Mouse (Mus musculus): ENCODE data around the gene Gm10645. TPM values are rescaled to one million over a fixed set of nuclear protein-coding genes. Genes with fewer than 3 reads are reported as not detected.

Gm10645 gene
- polyA plus RNA-seq, 1 experiment from 2014 or later: 0.29 TPM

DNA sequence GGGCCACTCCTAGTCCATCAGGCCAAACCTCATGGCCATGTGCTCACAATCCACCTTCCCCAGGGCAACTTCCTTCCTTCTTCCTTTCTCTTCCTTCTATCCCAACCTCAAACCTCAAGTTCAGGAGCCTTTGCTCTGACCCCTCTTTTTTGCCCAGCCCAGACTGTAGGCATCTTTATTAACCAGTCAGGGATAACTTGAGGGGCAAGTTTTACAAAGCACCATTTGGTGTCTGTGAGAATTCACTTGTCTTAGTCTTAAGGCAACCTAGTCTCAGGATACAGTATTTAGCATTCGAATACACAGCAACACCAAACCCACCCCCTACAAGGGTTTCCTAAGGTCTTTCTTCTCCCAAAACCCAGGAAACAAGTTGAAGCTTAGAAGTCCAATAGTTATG lies 6.4 kb downstream of the Gm10645 start:
- no peaks in the 10 kb centered on the region for H3K27me3 ChIP-seq (ENCODE audit: insufficient read depth, low read length)
- H3K9ac ChIP-seq (replicated peaks): no peak overlapping the region
- no peak overlapping the region for H3K4me3 ChIP-seq (ENCODE audit: low read depth, low read length)
- H3K36me3 ChIP-seq (replicated peaks; ENCODE audit: insufficient read depth, low read length): no peaks in the 10 kb centered on the region
- no peak overlapping the region for H3K27ac ChIP-seq (ENCODE audit: low read depth)
- H3K9me3 ChIP-seq (ENCODE audit: low read length): no peaks in the 10 kb centered on the region
- DNase-seq (no peak), ATAC-seq (no peak)
- no peak for TF ChIP-seq EP300 (IDR thresholded peaks at IDR 0.05; ENCODE audit: low read depth)
- TF ChIP-seq CTCF (IDR thresholded peaks at IDR 0.05; ENCODE audit: low read depth): no peak
- 0 out of 2 replicates have a peak, but pooled peaks cover 5% of the 10 kb centered on the region for H3K4me1 ChIP-seq (ENCODE audit: insufficient read depth)
- 68% methylated on average over 1 of the region's 1 CpGs for WGBS (ENCODE audit: insufficient replicate concordance)
- no peak overlapping the region for H3K4me2 ChIP-seq (ENCODE audit: low read depth, low read length)

DNA sequence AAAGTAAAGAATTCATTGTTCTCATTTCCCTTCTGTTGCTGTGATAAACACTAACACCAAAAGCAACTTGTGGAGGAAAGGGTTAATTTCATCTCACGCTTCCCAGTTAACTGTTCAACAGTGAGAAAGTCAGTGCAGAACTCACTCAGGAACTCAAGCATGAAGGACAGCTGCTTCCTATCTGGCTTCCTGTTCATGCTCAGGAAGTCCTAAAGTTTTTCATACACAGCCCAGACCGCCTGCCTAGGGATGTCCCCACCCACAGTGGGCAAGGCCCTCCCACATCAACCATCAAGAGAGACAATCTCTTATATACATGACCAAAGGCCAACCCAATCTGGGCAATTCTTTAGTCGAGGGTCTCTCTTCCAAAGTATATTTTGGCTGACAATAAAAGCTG lies 7.0 kb downstream of the Gm10645 start:
- no peak overlapping the region for H3K4me2 ChIP-seq (ENCODE audit: low read depth, low read length)
- 0 out of 2 replicates have a peak, but pooled peaks cover 5% of the 10 kb centered on the region for H3K4me1 ChIP-seq (ENCODE audit: insufficient read depth)
- WGBS (ENCODE audit: insufficient replicate concordance): 39% methylated on average over 3 of the region's 3 CpGs
- no peaks in the 10 kb centered on the region for H3K9me3 ChIP-seq (ENCODE audit: low read length)
- no peak overlapping the region for H3K4me3 ChIP-seq (ENCODE audit: low read depth, low read length)
- H3K27ac ChIP-seq (ENCODE audit: low read depth): no peak overlapping the region
- H3K36me3 ChIP-seq (replicated peaks; ENCODE audit: insufficient read depth, low read length): no peaks in the 10 kb centered on the region
- no peaks in the 10 kb centered on the region for H3K27me3 ChIP-seq (ENCODE audit: insufficient read depth, low read length)
- H3K9ac ChIP-seq (replicated peaks): no peak overlapping the region
- TF ChIP-seq CTCF (IDR thresholded peaks at IDR 0.05; ENCODE audit: low read depth): no peak
- TF ChIP-seq EP300 (IDR thresholded peaks at IDR 0.05; ENCODE audit: low read depth): no peak
- ATAC-seq (peak; percentile 36; the same call in 1 of the 2 replicates), DNase-seq (no peak)

DNA sequence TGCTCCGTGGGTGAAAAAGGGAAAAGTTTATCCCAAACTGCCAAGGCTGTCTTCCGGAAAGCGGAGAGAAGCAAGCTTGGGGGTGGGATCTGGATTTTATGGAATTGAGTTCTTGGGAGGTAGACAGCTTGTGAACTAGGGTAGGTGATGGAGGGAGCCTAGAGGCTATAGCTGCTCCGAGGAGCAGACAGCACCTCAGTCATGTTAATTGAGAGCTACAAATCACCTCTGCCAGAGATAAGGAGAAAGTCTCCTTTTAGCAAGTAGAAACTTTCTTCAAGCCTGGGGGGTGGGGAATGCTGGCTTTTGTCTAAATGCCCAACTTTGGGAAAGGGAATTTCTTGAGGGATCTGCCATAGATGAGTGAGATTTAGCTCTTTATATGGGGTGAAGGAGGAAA lies 10.9 kb downstream of the Gm10645 start:
- Histone ChIP-seq H3K36me3 (replicated peaks; ENCODE audit: insufficient read depth, low read length) (no peaks in the 10 kb centered on the region), H3K27me3 (ENCODE audit: insufficient read depth, low read length) (no peaks in the 10 kb centered on the region), H3K4me1 (ENCODE audit: insufficient read depth) (0 out of 2 replicates have a peak, but pooled peaks cover 5% of the 10 kb centered on the region), H3K4me3 (ENCODE audit: low read depth, low read length) (no peak overlapping the region), H3K9me3 (ENCODE audit: low read length) (no peaks in the 10 kb centered on the region), H3K27ac (ENCODE audit: low read depth) (no peak overlapping the region), H3K9ac (replicated peaks) (no peak overlapping the region), H3K4me2 (ENCODE audit: low read depth, low read length) (no peak overlapping the region)
- DNase-seq (no peak), ATAC-seq (no peak)
- no peak for TF ChIP-seq EP300 (IDR thresholded peaks at IDR 0.05; ENCODE audit: low read depth)
- no peak for TF ChIP-seq CTCF (IDR thresholded peaks at IDR 0.05; ENCODE audit: low read depth)
- WGBS (ENCODE audit: insufficient replicate concordance): 44% methylated on average over 4 of the region's 4 CpGs

GRCm38 (mm10) chr8:83152470-83152869 lies 13.5 kb downstream of the Gm10645 start:
- no peak for ATAC-seq
- no peak overlapping the region for H3K4me2 ChIP-seq (ENCODE audit: low read depth, low read length)
- H3K4me3 ChIP-seq (ENCODE audit: low read depth, low read length): no peak overlapping the region
- no peaks in the 10 kb centered on the region for H3K36me3 ChIP-seq (replicated peaks; ENCODE audit: insufficient read depth, low read length)
- no peak for DNase-seq
- H3K4me1 ChIP-seq (ENCODE audit: insufficient read depth): 0 out of 2 replicates have a peak, but pooled peaks cover 2% of the 10 kb centered on the region
- no peak for TF ChIP-seq CTCF (IDR thresholded peaks at IDR 0.05; ENCODE audit: low read depth)
- no peak for TF ChIP-seq EP300 (IDR thresholded peaks at IDR 0.05; ENCODE audit: low read depth)
- no peaks in the 10 kb centered on the region for H3K27me3 ChIP-seq (ENCODE audit: insufficient read depth, low read length)
- no peak overlapping the region for H3K27ac ChIP-seq (ENCODE audit: low read depth)
- 29% methylated on average over 4 of the region's 4 CpGs for WGBS (ENCODE audit: insufficient replicate concordance)
- H3K9ac ChIP-seq (replicated peaks): no peak overlapping the region
- no peaks in the 10 kb centered on the region for H3K9me3 ChIP-seq (ENCODE audit: low read length)

- no peak overlapping the region for H3K9ac ChIP-seq (replicated peaks)
- no peaks in the 10 kb centered on the region for H3K27me3 ChIP-seq (ENCODE audit: insufficient read depth, low read length)
- no peak for DNase-seq
- no peak overlapping the region for H3K4me3 ChIP-seq (ENCODE audit: low read depth, low read length)
- 0 out of 2 replicates have a peak, but pooled peaks cover 2% of the 10 kb centered on the region for H3K4me1 ChIP-seq (ENCODE audit: insufficient read depth)
- no peak for ATAC-seq
- H3K9me3 ChIP-seq (ENCODE audit: low read length): no peaks in the 10 kb centered on the region
- TF ChIP-seq EP300 (IDR thresholded peaks at IDR 0.05; ENCODE audit: low read depth) (no peak), CTCF (IDR thresholded peaks at IDR 0.05; ENCODE audit: low read depth) (no peak)
- H3K36me3 ChIP-seq (replicated peaks; ENCODE audit: insufficient read depth, low read length): no peaks in the 10 kb centered on the region
- no peak overlapping the region for H3K4me2 ChIP-seq (ENCODE audit: low read depth, low read length)
- no peak overlapping the region for H3K27ac ChIP-seq (ENCODE audit: low read depth)
- 60% methylated on average over 2 of the region's 2 CpGs for WGBS (ENCODE audit: insufficient replicate concordance)
Measured at GRCm38 (mm10) chr8:83152055-83152454, 13.9 kb downstream of the Gm10645 start.

- Histone ChIP-seq H3K4me1 (ENCODE audit: insufficient read depth) (no peaks in the 10 kb centered on the region), H3K9me3 (ENCODE audit: low read length) (no peaks in the 10 kb centered on the region), H3K27me3 (ENCODE audit: insufficient read depth, low read length) (no peaks in the 10 kb centered on the region), H3K36me3 (replicated peaks; ENCODE audit: insufficient read depth, low read length) (no peaks in the 10 kb centered on the region), H3K4me3 (ENCODE audit: low read depth, low read length) (no peak overlapping the region), H3K9ac (replicated peaks) (no peak overlapping the region), H3K27ac (ENCODE audit: low read depth) (no peak overlapping the region), H3K4me2 (ENCODE audit: low read depth, low read length) (no peak overlapping the region)
- ATAC-seq: no peak
- TF ChIP-seq EP300 (IDR thresholded peaks at IDR 0.05; ENCODE audit: low read depth): no peak
- no peak for TF ChIP-seq CTCF (IDR thresholded peaks at IDR 0.05; ENCODE audit: low read depth)
- WGBS (ENCODE audit: insufficient replicate concordance): 77% methylated on average over 6 of the region's 6 CpGs
- no peak for DNase-seq
Measured at GRCm38 (mm10) chr8:83149124-83149523, 16.8 kb downstream of the Gm10645 start.

DNA sequence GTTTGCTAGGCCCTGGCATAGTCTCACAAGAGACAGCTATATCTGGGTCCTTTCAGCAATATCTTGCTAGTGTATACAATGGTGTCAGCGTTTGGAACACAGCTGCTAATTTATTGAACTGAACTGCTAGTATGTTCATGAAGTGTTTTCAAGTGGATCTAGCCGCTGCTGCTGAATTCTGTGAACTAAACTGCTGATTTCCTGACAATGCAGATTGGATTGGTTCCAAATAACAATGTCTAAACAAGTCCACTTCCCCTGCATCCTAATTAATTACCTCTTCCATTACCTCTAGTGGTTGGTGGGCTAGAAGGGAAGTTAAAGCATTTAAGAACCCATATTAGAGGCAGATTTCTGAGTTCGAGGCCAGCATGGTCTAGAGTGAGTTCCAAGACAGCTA lies 20.5 kb downstream of the Gm10645 start:
- no peak for TF ChIP-seq CTCF (IDR thresholded peaks at IDR 0.05; ENCODE audit: low read depth)
- no peak for TF ChIP-seq EP300 (IDR thresholded peaks at IDR 0.05; ENCODE audit: low read depth)

More for the DNA sequence above, 20.5 kb downstream of the Gm10645 start:
- Histone ChIP-seq H3K4me2 (ENCODE audit: low read depth, low read length) (no peak overlapping the region), H3K9me3 (ENCODE audit: low read length) (no peaks in the 10 kb centered on the region), H3K36me3 (replicated peaks; ENCODE audit: insufficient read depth, low read length) (no peaks in the 10 kb centered on the region), H3K27me3 (ENCODE audit: insufficient read depth, low read length) (no peaks in the 10 kb centered on the region), H3K4me1 (ENCODE audit: insufficient read depth) (no peaks in the 10 kb centered on the region), H3K4me3 (ENCODE audit: low read depth, low read length) (no peak overlapping the region), H3K9ac (replicated peaks) (no peak overlapping the region), H3K27ac (ENCODE audit: low read depth) (no peak overlapping the region)
- DNase-seq (no peak), ATAC-seq (no peak)
- WGBS (ENCODE audit: insufficient replicate concordance): 60% methylated on average over 3 of the region's 3 CpGs
